Mouse (Mus musculus) hindbrain, embryonic 13.5 days (tissue): Measurements from ENCODE around the gene Emsy. TPM values are rescaled to one million over a fixed set of nuclear protein-coding genes. Genes with fewer than 3 reads are reported as not detected.

Experiments used
- ATAC-seq: fragments of 200-750 bp; cut with Nextera tagmentation; 2 replicates; pipeline ENCODE4 v1.8.0; 2017; ENCODE audit warnings: moderate TSS enrichment; ENCODE audit not compliant: low FRiP score
- H3K27ac ChIP-seq: fragments of 300-500 bp; sonication (generic); 2 replicates; pipeline ENCODE4 v1.5.1; 2015; ENCODE audit warnings: inconsistent platforms, mild to moderate bottlenecking, moderate library complexity
- H3K27me3 ChIP-seq: fragments of 300-500 bp; sonication (generic); 2 replicates; pipeline ENCODE4 v1.6.1; 2015; ENCODE audit warnings: mild to moderate bottlenecking, inconsistent platforms
- H3K36me3 ChIP-seq: fragments of 300-500 bp; sonication (generic); 2 replicates; pipeline ENCODE4 v1.6.1; 2015; ENCODE audit warnings: mild to moderate bottlenecking, inconsistent platforms
- H3K4me1 ChIP-seq: fragments of 300-500 bp; sonication (generic); replicated peaks from 2 replicates; pipeline ENCODE4 v1.6.1; 2015; ENCODE audit warnings: inconsistent platforms
- H3K4me2 ChIP-seq: fragments of 300-500 bp; sonication (generic); 2 replicates; pipeline ENCODE4 v1.6.1; 2015; ENCODE audit warnings: inconsistent platforms, mild to moderate bottlenecking, moderate library complexity
- H3K4me3 ChIP-seq: fragments of 300-500 bp; sonication (generic); 2 replicates; pipeline ENCODE4 v1.5.1; 2015; ENCODE audit warnings: mild to moderate bottlenecking, inconsistent platforms
- H3K9ac ChIP-seq: fragments of 300-500 bp; sonication (generic); 2 replicates; pipeline ENCODE4 v1.6.1; 2015; ENCODE audit warnings: mild to moderate bottlenecking, inconsistent platforms
- H3K9me3 ChIP-seq: fragments of 300-500 bp; sonication (generic); 2 replicates; pipeline ENCODE4 v1.6.1; 2016; ENCODE audit warnings: inconsistent platforms
- WGBS: fragments of 180-500 bp; shearing (Covaris S2); methylation state at CpG from one replicate; pipeline ENCODE4 v1.1.7; 2015; 5-methylcytosine and 5-hydroxymethylcytosine counted together
- polyA plus RNA-seq: library from polyadenylated mRNA; unstranded; fragments of >200 nt; fragmentation: Nextera tagmentation; extraction: Ambion mirVana; gene quantifications from 2 replicates; pipeline ENCODE4 v1.2.1, GENCODE M21; 2015

Emsy gene
- polyA plus RNA-seq, 1 experiment from 2014 or later, result 35.0 TPM

GRCm38 (mm10) chr7:98690126-98690525 lies 33.5 kb upstream of the Emsy start:
- Histone ChIP-seq H3K4me3 (no peak overlapping the region), H3K9ac (no peak overlapping the region), H3K27ac (no peak overlapping the region), H3K36me3 (no peaks in the 10 kb centered on the region), H3K9me3 (no peaks in the 10 kb centered on the region), H3K4me2 (no peak overlapping the region), H3K4me1 (peaks cover 7% of the 10 kb centered on the region; the same call in 1 of the 2 replicates), H3K27me3 (no peaks in the 10 kb centered on the region)
- WGBS, result 94% methylated on average over 1 of the region's 1 CpGs
- no peak for ATAC-seq

GRCm38 (mm10) chr7:98685895-98686294 lies 29.3 kb upstream of the Emsy start:
- Histone ChIP-seq H3K4me3 (no peak overlapping the region), H3K4me1 (peaks cover 4% of the 10 kb centered on the region; the same call in 1 of the 2 replicates), H3K36me3 (no peaks in the 10 kb centered on the region), H3K9me3 (no peaks in the 10 kb centered on the region), H3K4me2 (0 out of 2 replicates have a peak overlapping the region, but pooled peaks have one; percentile 1), H3K27me3 (0 out of 2 replicates have a peak, but pooled peaks cover 2% of the 10 kb centered on the region), H3K27ac (no peak overlapping the region), H3K9ac (no peak overlapping the region)
- 45% methylated on average over 13 of the region's 13 CpGs for WGBS
- no peak for ATAC-seq

GRCm38 (mm10) chr7:98682821-98683220 lies 26.2 kb upstream of the Emsy start:
- WGBS, result 91% methylated on average over 10 of the region's 10 CpGs
- Histone ChIP-seq H3K27ac (no peak overlapping the region), H3K4me1 (peaks cover 15% of the 10 kb centered on the region), H3K9me3 (no peaks in the 10 kb centered on the region), H3K9ac (no peak overlapping the region), H3K4me2 (no peak overlapping the region), H3K4me3 (no peak overlapping the region), H3K27me3 (0 out of 2 replicates have a peak, but pooled peaks cover 2% of the 10 kb centered on the region), H3K36me3 (no peaks in the 10 kb centered on the region)
- ATAC-seq, result no peak

- 77% methylated on average over 2 of the region's 2 CpGs for WGBS
- ATAC-seq, result no peak
These were observed 24.1 kb upstream of the Emsy start for GRCm38 (mm10) chr7:98680691-98681090.

GRCm38 (mm10) chr7:98678441-98678840 lies 21.9 kb upstream of the Emsy start:
- peak overlapping the region; percentile 9; the same call in 1 of the 2 replicates for H3K27ac ChIP-seq
- H3K4me1 ChIP-seq, result peaks cover 12% of the 10 kb centered on the region; the same call in 1 of the 2 replicates
- no peak overlapping the region for H3K4me3 ChIP-seq
- H3K9ac ChIP-seq, result no peak overlapping the region
- H3K9me3 ChIP-seq, result no peaks in the 10 kb centered on the region
- no peak for ATAC-seq
- 0 out of 2 replicates have a peak overlapping the region, but pooled peaks have one; percentile 0 for H3K4me2 ChIP-seq
- no peaks in the 10 kb centered on the region for H3K27me3 ChIP-seq
- no peaks in the 10 kb centered on the region for H3K36me3 ChIP-seq
- 70% methylated on average over 7 of the region's 7 CpGs for WGBS

More at GRCm38 (mm10) chr7:98680691-98681090, 24.1 kb upstream of the Emsy start:
- Histone ChIP-seq H3K36me3 (no peaks in the 10 kb centered on the region), H3K4me3 (no peak overlapping the region), H3K4me1 (peaks cover 12% of the 10 kb centered on the region; the same call in 1 of the 2 replicates), H3K27ac (no peak overlapping the region), H3K27me3 (0 out of 2 replicates have a peak, but pooled peaks cover 2% of the 10 kb centered on the region), H3K9ac (no peak overlapping the region), H3K9me3 (no peaks in the 10 kb centered on the region), H3K4me2 (no peak overlapping the region)

GRCm38 (mm10) chr7:98677511-98677910 lies 20.9 kb upstream of the Emsy start:
- ATAC-seq, result no peak
- Histone ChIP-seq H3K27ac (no peak overlapping the region), H3K4me3 (no peak overlapping the region), H3K9ac (no peak overlapping the region), H3K4me1 (peaks cover 12% of the 10 kb centered on the region; the same call in 1 of the 2 replicates), H3K27me3 (no peaks in the 10 kb centered on the region), H3K9me3 (no peaks in the 10 kb centered on the region), H3K36me3 (no peaks in the 10 kb centered on the region), H3K4me2 (no peak overlapping the region)
- WGBS, result 85% methylated on average over 2 of the region's 2 CpGs

- 85% methylated on average over 4 of the region's 4 CpGs for WGBS
- Histone ChIP-seq H3K27ac (no peak overlapping the region), H3K4me2 (no peak overlapping the region), H3K36me3 (no peaks in the 10 kb centered on the region), H3K27me3 (no peaks in the 10 kb centered on the region), H3K9me3 (no peaks in the 10 kb centered on the region), H3K9ac (no peak overlapping the region), H3K4me3 (no peak overlapping the region), H3K4me1 (peaks cover 19% of the 10 kb centered on the region)
- ATAC-seq, result no peak
These were observed 17.8 kb upstream of the Emsy start for GRCm38 (mm10) chr7:98674344-98674743.

- H3K9ac ChIP-seq, result no peak overlapping the region
- H3K27me3 ChIP-seq, result no peaks in the 10 kb centered on the region
- H3K4me1 ChIP-seq, result peaks cover 8% of the 10 kb centered on the region
- H3K27ac ChIP-seq, result no peak overlapping the region
- H3K4me3 ChIP-seq, result no peak overlapping the region
- no peak overlapping the region for H3K4me2 ChIP-seq
- ATAC-seq, result no peak
- 65% methylated on average over 11 of the region's 11 CpGs for WGBS
- no peaks in the 10 kb centered on the region for H3K9me3 ChIP-seq
- no peaks in the 10 kb centered on the region for H3K36me3 ChIP-seq
These were observed 15.8 kb upstream of the Emsy start for GRCm38 (mm10) chr7:98672241-98672955.

GRCm38 (mm10) chr7:98671416-98671815 lies 14.8 kb upstream of the Emsy start:
- Histone ChIP-seq H3K36me3 (no peaks in the 10 kb centered on the region), H3K27me3 (no peaks in the 10 kb centered on the region), H3K9me3 (no peaks in the 10 kb centered on the region), H3K4me1 (peaks cover 8% of the 10 kb centered on the region), H3K4me2 (no peak overlapping the region), H3K4me3 (no peak overlapping the region), H3K9ac (no peak overlapping the region), H3K27ac (no peak overlapping the region)
- WGBS, result 77% methylated on average over 9 of the region's 9 CpGs
- no peak for ATAC-seq

GRCm38 (mm10) chr7:98670831-98671230 lies 14.2 kb upstream of the Emsy start:
- Histone ChIP-seq H3K36me3 (no peaks in the 10 kb centered on the region), H3K4me3 (no peak overlapping the region), H3K4me1 (peaks cover 8% of the 10 kb centered on the region), H3K27ac (no peak overlapping the region), H3K27me3 (no peaks in the 10 kb centered on the region), H3K4me2 (no peak overlapping the region), H3K9ac (no peak overlapping the region), H3K9me3 (no peaks in the 10 kb centered on the region)
- 98% methylated on average over 4 of the region's 4 CpGs for WGBS
- no peak for ATAC-seq

- no peak for ATAC-seq
- WGBS, result 72% methylated on average over 6 of the region's 6 CpGs
- no peak overlapping the region for H3K9ac ChIP-seq
- H3K36me3 ChIP-seq, result no peaks in the 10 kb centered on the region
- H3K27me3 ChIP-seq, result no peaks in the 10 kb centered on the region
- no peak overlapping the region for H3K27ac ChIP-seq
- no peak overlapping the region for H3K4me2 ChIP-seq
- peaks cover 8% of the 10 kb centered on the region for H3K4me1 ChIP-seq
- no peaks in the 10 kb centered on the region for H3K9me3 ChIP-seq
- no peak overlapping the region for H3K4me3 ChIP-seq
These were observed 11.6 kb upstream of the Emsy start for GRCm38 (mm10) chr7:98667956-98668746.

- 81% methylated on average over 6 of the region's 6 CpGs for WGBS
- no peak for ATAC-seq
These were observed 9.1 kb upstream of the Emsy start for GRCm38 (mm10) chr7:98665726-98666125.

More at GRCm38 (mm10) chr7:98665726-98666125, 9.1 kb upstream of the Emsy start:
- Histone ChIP-seq H3K4me2 (no peak overlapping the region), H3K9ac (no peak overlapping the region), H3K27ac (no peak overlapping the region), H3K9me3 (no peaks in the 10 kb centered on the region), H3K27me3 (no peaks in the 10 kb centered on the region), H3K36me3 (no peaks in the 10 kb centered on the region), H3K4me1 (no peaks in the 10 kb centered on the region), H3K4me3 (no peak overlapping the region)
